Mouse (Mus musculus) ES-Bruce4 (cell line): ENCODE measurements at regions not wholly inside any gene's neighbourhood (a gene's known extent, or its start where the extent isn't known, plus 50 kb on each side); places are given as distances from the start of the nearest gene placed in this dataset.

Experiments
- CTCF ChIP-seq: IDR thresholded peaks from one replicate; pipeline ENCODE4 v1.8.1; 2011; ENCODE audit warnings: low read depth, low read length
- EP300 ChIP-seq: IDR thresholded peaks from 2 replicates; pipeline ENCODE4 v1.6.1; 2011; ENCODE audit warnings: low read depth, low read length; ENCODE audit not compliant: insufficient read depth
- POLR2A ChIP-seq: IDR thresholded peaks from one replicate; pipeline ENCODE4 v1.8.1; 2011; ENCODE audit warnings: low read length; ENCODE audit not compliant: insufficient read depth

DNA sequence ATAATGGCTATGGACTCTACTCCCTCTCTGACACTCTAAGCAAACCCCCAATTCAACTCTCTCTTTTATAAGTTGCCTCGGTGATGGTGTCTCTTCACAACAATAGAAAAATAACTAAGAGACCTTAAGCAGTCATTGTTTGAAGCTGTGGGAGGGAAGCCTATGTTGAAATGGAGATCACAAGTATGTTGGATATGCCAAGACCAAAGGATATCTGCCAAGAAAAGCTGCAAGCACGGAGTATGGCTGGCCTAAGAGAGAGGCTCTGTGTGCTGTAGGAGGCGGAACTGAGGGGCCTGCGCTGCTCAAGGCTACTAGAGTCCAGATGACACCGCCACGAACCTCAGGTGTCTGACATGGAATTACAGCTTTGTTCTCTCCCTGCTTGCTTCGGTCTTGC lies 55.3 kb upstream of the Ctnnbl1 start:
- no peak for TF ChIP-seq EP300
- no peak for TF ChIP-seq POLR2A
- TF ChIP-seq CTCF: no peak
